Mouse (Mus musculus) heart, embryonic 11.5 days (tissue): ENCODE measurements around the gene Slc24a3. TPM values are rescaled to one million over a fixed set of nuclear protein-coding genes. Genes with fewer than 3 reads are reported as not detected.

Source experiments
- ATAC-seq: fragments of 200-750 bp; cut with Nextera tagmentation; replicated peaks from 2 replicates; pipeline ENCODE4 v1.8.0; 2017; ENCODE audit warnings: moderate library complexity; ENCODE audit not compliant: insufficient number of reproducible peaks, low FRiP score, low TSS enrichment
- H3K27ac ChIP-seq: fragments of 300-500 bp; sonication (generic); 2 replicates; pipeline ENCODE4 v1.5.1; 2014; ENCODE audit warnings: mild to moderate bottlenecking, low read depth, low read length
- H3K27me3 ChIP-seq: fragments of 300-500 bp; sonication (generic); 2 replicates; pipeline ENCODE4 v1.6.1; 2014; ENCODE audit warnings: mild to moderate bottlenecking, low read length, mixed read lengths; ENCODE audit not compliant: control insufficient read depth, insufficient read depth
- H3K36me3 ChIP-seq: fragments of 300-500 bp; sonication (generic); 2 replicates; pipeline ENCODE4 v1.6.1; 2014; ENCODE audit warnings: mild to moderate bottlenecking, low read length, moderate library complexity, mixed read lengths; ENCODE audit not compliant: control insufficient read depth, insufficient read depth
- H3K4me1 ChIP-seq: fragments of 300-500 bp; sonication (generic); 2 replicates; pipeline ENCODE4 v1.6.1; 2014; ENCODE audit warnings: low read length; ENCODE audit not compliant: control insufficient read depth, insufficient read depth
- H3K4me2 ChIP-seq: fragments of 300-500 bp; sonication (generic); 2 replicates; pipeline ENCODE4 v1.6.1; 2014; ENCODE audit warnings: mild to moderate bottlenecking, moderate library complexity
- H3K4me3 ChIP-seq: fragments of 300-500 bp; sonication (generic); 2 replicates; pipeline ENCODE4 v1.5.1; 2014; ENCODE audit warnings: low read depth, low read length
- H3K9ac ChIP-seq: fragments of 300-500 bp; sonication (generic); 2 replicates; pipeline ENCODE4 v1.6.1; 2014; ENCODE audit warnings: mild to moderate bottlenecking, low read depth, low read length, moderate library complexity
- H3K9me3 ChIP-seq: fragments of 300-500 bp; sonication (generic); replicated peaks from 2 replicates; pipeline ENCODE4 v1.6.1; 2016; ENCODE audit warnings: low read length; ENCODE audit not compliant: control insufficient read depth
- WGBS: fragments of 180-500 bp; shearing (Covaris S2); extraction: QIAGEN DNeasy Blood & Tissue Kit; methylation state at CpG from one replicate; pipeline ENCODE4 v1.1.7; 2014; ENCODE audit not compliant: insufficient replicate concordance; 5-methylcytosine and 5-hydroxymethylcytosine counted together
- polyA plus RNA-seq: library from polyadenylated mRNA; unstranded; fragments of >200 nt; fragmentation: Nextera tagmentation; extraction: Ambion mirVana; gene quantifications from 2 replicates; pipeline ENCODE4 v1.2.1, GENCODE M21; 2014

Gene Slc24a3
- polyA plus RNA-seq, 1 experiment from 2014 or later: 1.7 TPM

GRCm38 (mm10) chr2:145161046-145161700 is 6.4 kb upstream of the Slc24a3 start:
- Histone ChIP-seq H3K9me3 (no peaks in the 10 kb centered on the region), H3K27me3 (no peaks in the 10 kb centered on the region), H3K4me2 (no peak overlapping the region), H3K4me1 (no peaks in the 10 kb centered on the region), H3K36me3 (no peaks in the 10 kb centered on the region), H3K4me3 (no peak overlapping the region), H3K27ac (no peak overlapping the region), H3K9ac (no peak overlapping the region)
- WGBS: 24% methylated on average over 12 of the region's 12 CpGs
- no peak; the same call in 1 of the 2 replicates for ATAC-seq

GRCm38 (mm10) chr2:145164086-145164485 is 3.5 kb upstream of the Slc24a3 start:
- Histone ChIP-seq H3K4me2 (no peak overlapping the region), H3K36me3 (no peaks in the 10 kb centered on the region), H3K9me3 (no peaks in the 10 kb centered on the region), H3K27ac (no peak overlapping the region), H3K4me1 (peaks cover 4% of the 10 kb centered on the region), H3K27me3 (no peaks in the 10 kb centered on the region), H3K4me3 (no peak overlapping the region), H3K9ac (no peak overlapping the region)
- ATAC-seq: no peak
- 66% methylated on average over 5 of the region's 5 CpGs for WGBS

GRCm38 (mm10) chr2:145164562-145164961 is 3.0 kb upstream of the Slc24a3 start:
- 19% methylated on average over 4 of the region's 4 CpGs for WGBS
- no peak for ATAC-seq

GRCm38 (mm10) chr2:145165076-145165475 is 2.5 kb upstream of the Slc24a3 start:
- Histone ChIP-seq H3K4me3 (no peak overlapping the region), H3K9ac (no peak overlapping the region), H3K27me3 (peaks cover 3% of the 10 kb centered on the region), H3K27ac (no peak overlapping the region), H3K4me2 (no peak overlapping the region), H3K9me3 (no peaks in the 10 kb centered on the region), H3K4me1 (peaks cover 4% of the 10 kb centered on the region), H3K36me3 (no peaks in the 10 kb centered on the region)
- WGBS: 74% methylated on average over 3 of the region's 3 CpGs
- no peak for ATAC-seq

More at GRCm38 (mm10) chr2:145164562-145164961, 3.0 kb upstream of the Slc24a3 start:
- Histone ChIP-seq H3K27ac (no peak overlapping the region), H3K9me3 (no peaks in the 10 kb centered on the region), H3K27me3 (peaks cover 3% of the 10 kb centered on the region), H3K36me3 (no peaks in the 10 kb centered on the region), H3K4me2 (no peak overlapping the region), H3K4me3 (no peak overlapping the region), H3K9ac (no peak overlapping the region), H3K4me1 (peaks cover 4% of the 10 kb centered on the region)

GRCm38 (mm10) chr2:145165854-145166253 is 1.7 kb upstream of the Slc24a3 start:
- Histone ChIP-seq H3K4me1 (peaks cover 4% of the 10 kb centered on the region), H3K27ac (no peak overlapping the region), H3K9me3 (no peaks in the 10 kb centered on the region), H3K9ac (no peak overlapping the region), H3K36me3 (no peaks in the 10 kb centered on the region), H3K27me3 (peaks cover 3% of the 10 kb centered on the region), H3K4me2 (no peak overlapping the region), H3K4me3 (no peak overlapping the region)
- 69% methylated on average over 6 of the region's 6 CpGs for WGBS
- no peak for ATAC-seq

GRCm38 (mm10) chr2:145167051-145167663 is 397 bp upstream of the Slc24a3 start:
- Histone ChIP-seq H3K36me3 (no peaks in the 10 kb centered on the region), H3K4me1 (peaks cover 4% of the 10 kb centered on the region), H3K9me3 (no peaks in the 10 kb centered on the region), H3K27ac (peak overlapping the region; percentile 50), H3K27me3 (peaks cover 3% of the 10 kb centered on the region), H3K9ac (peak overlapping the region; percentile 65), H3K4me3 (peak overlapping the region; percentile 83), H3K4me2 (peak overlapping the region; percentile 94)
- ATAC-seq: peak; percentile 62
- under 1% methylated on average over 33 of the region's 38 CpGs for WGBS

- no peak for ATAC-seq
- Histone ChIP-seq H3K27ac (no peak overlapping the region), H3K27me3 (peaks cover 3% of the 10 kb centered on the region), H3K4me1 (peaks cover 4% of the 10 kb centered on the region), H3K9ac (peak overlapping the region; percentile 65), H3K4me2 (peak overlapping the region; percentile 94), H3K36me3 (no peaks in the 10 kb centered on the region), H3K9me3 (no peaks in the 10 kb centered on the region), H3K4me3 (peak overlapping the region; percentile 83)
- WGBS: 10% methylated on average over 10 of the region's 10 CpGs
Observed at GRCm38 (mm10) chr2:145168405-145168971, 934 bp downstream of the Slc24a3 start.

- Histone ChIP-seq H3K27ac (no peak overlapping the region), H3K27me3 (peaks cover 3% of the 10 kb centered on the region), H3K4me3 (no peak overlapping the region), H3K9me3 (no peaks in the 10 kb centered on the region), H3K9ac (no peak overlapping the region), H3K36me3 (no peaks in the 10 kb centered on the region), H3K4me1 (peaks cover 4% of the 10 kb centered on the region), H3K4me2 (no peak overlapping the region)
- ATAC-seq: no peak
- 80% methylated on average over 4 of the region's 4 CpGs for WGBS
Observed at GRCm38 (mm10) chr2:145172978-145173655, 5.6 kb downstream of the Slc24a3 start.
